Comparison of ENCODE assay signal across 14 mouse cellular contexts in the genomic region with DNA sequence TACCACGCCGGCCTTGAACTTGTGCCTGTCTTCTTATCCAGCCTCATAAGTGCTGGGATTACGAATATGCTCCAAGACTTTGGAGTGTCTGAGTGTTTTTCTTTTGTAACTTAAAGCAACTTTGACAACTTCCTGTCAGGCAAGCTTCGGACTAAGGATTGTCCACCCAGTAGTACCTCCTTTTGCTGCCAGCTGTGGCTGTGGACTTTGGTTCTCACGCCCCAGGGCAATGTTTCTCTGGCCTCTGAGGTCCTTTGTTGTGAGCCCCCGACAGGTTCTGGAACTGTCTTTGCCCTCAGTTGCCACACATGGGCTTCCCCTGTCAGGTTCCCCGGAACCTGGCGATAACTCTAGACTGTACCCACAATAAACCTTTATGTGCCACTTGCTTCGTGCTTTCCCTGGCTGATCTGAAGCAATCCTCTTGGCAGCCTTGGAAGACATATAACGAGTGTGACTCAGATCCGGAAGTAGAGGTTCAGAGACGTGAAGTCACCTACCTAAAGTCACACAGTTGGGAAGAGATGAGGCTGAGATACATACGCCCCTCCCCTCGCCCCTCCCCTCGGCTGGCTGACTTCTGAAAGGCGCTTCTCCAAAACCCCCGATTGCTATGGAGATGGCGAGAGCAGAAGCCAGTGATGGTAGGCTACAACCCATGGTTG. TPM values are rescaled to one million over a fixed set of nuclear protein-coding genes. Genes with fewer than 3 reads are reported as not detected.
A peak's percentile ranks its signal among the peaks of the same experiment; 100 is the strongest.
DNase-seq lines count a peak whose midpoint lies in the region; ATAC-seq and TF ChIP-seq lines count a peak whose summit lies in the region.
"Had no signal": no experiment of that assay in that cellular context is flagged by ENCODE, and none has a peak within 500 bp of the region (broad histone marks: within the 10 kb centered on the region; RNA-seq: fewer than 3 reads in every experiment).

No protein-coding gene starts in this region.

- TF ChIP-seq EP300 in stomach, postnatal 0 days (optimal IDR thresholded peaks at IDR 0.05): no peak

- no peak for TF ChIP-seq CTCF in stomach, postnatal 0 days (IDR thresholded peaks at IDR 0.05; ENCODE audit: low read depth)

- intact Hi-C loops in heart, postnatal 14 days (cut with DNase I): no loop called here

- no peaks in the 10 kb centered on the region for H3K9me3 ChIP-seq in stomach, postnatal 0 days (ENCODE audit: control insufficient read depth, low read length)
- no peaks in the 10 kb centered on the region for H3K9me3 ChIP-seq in midbrain, embryonic 15.5 days
- H3K9me3 ChIP-seq: neural tube, embryonic 13.5 days had no signal

- 0 out of 2 replicates have a peak, but pooled peaks cover 3% of the 10 kb centered on the region for H3K4me1 ChIP-seq in stomach, postnatal 0 days (replicated peaks; ENCODE audit: control insufficient read depth, insufficient read depth)
- no peaks in the 10 kb centered on the region for H3K4me1 ChIP-seq in midbrain, embryonic 15.5 days
- H3K4me1 ChIP-seq: neural tube, embryonic 13.5 days had no signal

- no peak overlapping the region for H3K9ac ChIP-seq in stomach, postnatal 0 days (ENCODE audit: low read length)
- no peak overlapping the region for H3K9ac ChIP-seq in midbrain, embryonic 15.5 days
- H3K9ac ChIP-seq: forebrain, postnatal 0 days; neural tube, embryonic 13.5 days had no signal

- H3K36me3 ChIP-seq in stomach, postnatal 0 days (ENCODE audit: control insufficient read depth, insufficient read depth, low read length): no peaks in the 10 kb centered on the region
- no peaks in the 10 kb centered on the region for H3K36me3 ChIP-seq in midbrain, embryonic 15.5 days (replicated peaks)
- H3K36me3 ChIP-seq: neural tube, embryonic 13.5 days had no signal

- peak overlapping the region; percentile 56 for H3K27ac ChIP-seq in stomach, postnatal 0 days (replicated peaks)
- no peak overlapping the region for H3K27ac ChIP-seq in midbrain, embryonic 15.5 days
- H3K27ac ChIP-seq: layer of hippocampus, adult 2 months; neural tube, embryonic 13.5 days had no signal

- 49% methylated on average over 18 of the region's 18 CpGs for WGBS in stomach, postnatal 0 days
- WGBS in midbrain, embryonic 15.5 days: 63% methylated on average over 18 of the region's 18 CpGs

- no peak overlapping the region for H3K4me3 ChIP-seq in stomach, postnatal 0 days (ENCODE audit: low read depth, low read length)
- H3K4me3 ChIP-seq in midbrain, embryonic 15.5 days: no peak overlapping the region
- H3K4me3 ChIP-seq: layer of hippocampus, adult 2 months; neural tube, embryonic 13.5 days had no signal

- no peak overlapping the region for H3K4me2 ChIP-seq in stomach, postnatal 0 days (replicated peaks; ENCODE audit: low read depth)
- H3K4me2 ChIP-seq in midbrain, embryonic 15.5 days: no peak overlapping the region
- H3K4me2 ChIP-seq: neural tube, embryonic 13.5 days had no signal

- peak; percentile 40 for DNase-seq in kidney, adult 11 months
- no peak for DNase-seq in kidney, postnatal 10 days
- peak; percentile 88 for DNase-seq in CD4-positive, CD25-positive, alpha-beta regulatory T cell, adult 2 months (ENCODE audit: low read depth, low spot score)
- peak; percentile 97 for DNase-seq in fat pad, adult 2 months (ENCODE audit: extremely low read depth, low read depth, low spot score)
- peak; percentile 55 for DNase-seq in stomach, postnatal 0 days (ENCODE audit: low spot score)
- no peak for DNase-seq in right cerebral cortex, postnatal 10 days (ENCODE audit: low spot score in 2 of 2)
- DNase-seq in heart, postnatal 14 days: no peak
- DNase-seq: forebrain, postnatal 0 days; lung, postnatal 36 days had no signal

- H3K27me3 ChIP-seq in stomach, postnatal 0 days (ENCODE audit: control insufficient read depth, insufficient read depth, low read length): no peaks in the 10 kb centered on the region; the same call in 1 of the 2 replicates
- H3K27me3 ChIP-seq in midbrain, embryonic 15.5 days (replicated peaks): no peaks in the 10 kb centered on the region

- peak; percentile 55 for ATAC-seq in stomach, postnatal 0 days (ENCODE audit: low FRiP score, low TSS enrichment)
- no peak for ATAC-seq in midbrain, embryonic 15.5 days (replicated peaks)
- ATAC-seq: forebrain, postnatal 0 days had no signal

RNA-seq across cellular contexts. Expression of a gene that starts 0.7 kb away (rescaled TPM):
- polyA plus RNA-seq in stomach, postnatal 0 days (2015; fragmentation: Nextera tagmentation; extraction: Ambion mirVana): 15.6 and 21.6 TPM in 2 replicates
- 2.4 and 4.2 TPM in 2 replicates for polyA plus RNA-seq in midbrain, embryonic 15.5 days (2015; fragmentation: Nextera tagmentation; extraction: Ambion mirVana)
- total RNA-seq in heart, postnatal 14 days (2021): under 1 TPM in 1 of 2 experiments, not detected in 1; 0.24 TPM

RNA-seq across cellular contexts. Expression of a gene that starts 7.7 kb away (rescaled TPM):
- polyA plus RNA-seq in stomach, postnatal 0 days (2015; fragmentation: Nextera tagmentation; extraction: Ambion mirVana): not detected in 2 replicates
- polyA plus RNA-seq in midbrain, embryonic 15.5 days (2015; fragmentation: Nextera tagmentation; extraction: Ambion mirVana): not detected in 2 replicates
- not detected for total RNA-seq in heart, postnatal 14 days (2021)
- total RNA-seq: forebrain, postnatal 0 days; layer of hippocampus, adult 2 months had no signal
- polyA plus RNA-seq: brain, embryonic 14.5 days; forebrain, postnatal 0 days; heart, embryonic 11.5 days; neural tube, embryonic 13.5 days had no signal

RNA-seq across cellular contexts. Expression of a gene that starts 33.6 kb away (rescaled TPM):
- 18.0 and 20.3 TPM in 2 replicates for polyA plus RNA-seq in stomach, postnatal 0 days (2015; fragmentation: Nextera tagmentation; extraction: Ambion mirVana)
- 2.1 and 2.8 TPM in 2 replicates for polyA plus RNA-seq in midbrain, embryonic 15.5 days (2015; fragmentation: Nextera tagmentation; extraction: Ambion mirVana)
- total RNA-seq in heart, postnatal 14 days (2021): 10 to 100 TPM in 1 of 2 experiments, 1 to 10 TPM in 1; 3.5 to 10.3 TPM

RNA-seq across cellular contexts. Expression of a gene that starts 41.1 kb away (rescaled TPM):
- 1.3 TPM in 2 replicates for polyA plus RNA-seq in stomach, postnatal 0 days (2015; fragmentation: Nextera tagmentation; extraction: Ambion mirVana)
- polyA plus RNA-seq in midbrain, embryonic 15.5 days (2015; fragmentation: Nextera tagmentation; extraction: Ambion mirVana): 17.2 and 19.1 TPM in 2 replicates
- 1 to 10 TPM; 1.4 to 1.7 TPM for total RNA-seq in heart, postnatal 14 days (2021)

RNA-seq across cellular contexts. Expression of a gene that starts 42.7 kb away (rescaled TPM):
- polyA plus RNA-seq in stomach, postnatal 0 days (2015; fragmentation: Nextera tagmentation; extraction: Ambion mirVana): not detected in 2 replicates
- polyA plus RNA-seq in midbrain, embryonic 15.5 days (2015; fragmentation: Nextera tagmentation; extraction: Ambion mirVana): 0.27 and 0.64 TPM in 2 replicates
- not detected for total RNA-seq in heart, postnatal 14 days (2021)
- total RNA-seq: layer of hippocampus, adult 2 months had no signal
- polyA plus RNA-seq: forebrain, postnatal 0 days had no signal

Comparison
In these comparisons a context has a peak if more than half of its experiments do, and no peak if none do; other contexts are left out.
1. DNase-seq: peak in kidney, adult 11 months (single experiment), CD4-positive, CD25-positive, alpha-beta regulatory T cell, adult 2 months (single experiment), fat pad, adult 2 months (single experiment) and stomach, postnatal 0 days (single experiment); none in kidney, postnatal 10 days (single experiment), right cerebral cortex, postnatal 10 days (0 of 2) and heart, postnatal 14 days (0 of 2).